Mouse (Mus musculus) CH12.LX (cell line): ENCODE data around the gene Hipk3. TPM values are rescaled to one million over a fixed set of nuclear protein-coding genes. Genes with fewer than 3 reads are reported as not detected.

Experiments
- DNase-seq: peaks from one replicate; pipeline ENCODE4 v3.0.0-alpha.2; 2013; ENCODE audit errors: extremely low read depth
- H3K27ac ChIP-seq: 2 replicates; pipeline ENCODE4 v1.5.1; 2012; ENCODE audit warnings: low read depth, mild to moderate bottlenecking, control low read depth, moderate library complexity; ENCODE audit not compliant: insufficient read depth
- H3K27me3 ChIP-seq: replicated peaks from 2 replicates; pipeline ENCODE3; 2012; ENCODE audit warnings: inconsistent platforms
- H3K36me3 ChIP-seq, 2 experiments: replicated peaks in 1 of 2; 2 replicates each; pipeline versions ENCODE3 to v1.6.1; 2012; ENCODE audit warnings: inconsistent platforms in 1 of 2, low read length in 1 of 2, mild to moderate bottlenecking in 1 of 2, mixed read lengths in 1 of 2, moderate library complexity in 1 of 2; ENCODE audit not compliant: control insufficient read depth in 1 of 2, insufficient read depth in 1 of 2
- H3K4me1 ChIP-seq, 2 experiments: 2 replicates each; pipeline ENCODE4 v1.6.1; 2012; ENCODE audit warnings: inconsistent platforms in 1 of 2, moderate library complexity in 1 of 2; ENCODE audit not compliant: insufficient read depth in 2 of 2, control insufficient read depth in 1 of 2
- H3K4me2 ChIP-seq: 2 replicates; pipeline ENCODE4 v1.6.1; 2012; ENCODE audit warnings: low read depth, mild to moderate bottlenecking, control low read depth; ENCODE audit not compliant: poor library complexity, insufficient read depth, severe bottlenecking
- H3K4me3 ChIP-seq, 3 experiments: fragments of 150-350 bp in 1 of 3; sonication (generic) in 1 of 3; replicated peaks in 1 of 3; 2 replicates each; pipeline versions ENCODE3 to v1.5.1; 2011 to 2012; ENCODE audit warnings: low read depth in 2 of 3, low read length in 2 of 3, mild to moderate bottlenecking in 2 of 3, moderate library complexity in 2 of 3, control low read depth in 1 of 3, improper control_type of control experiment in 1 of 3, inconsistent platforms in 1 of 3, mixed read lengths in 1 of 3; ENCODE audit not compliant: poor library complexity in 1 of 3
- H3K79me2 ChIP-seq: replicated peaks from 2 replicates; pipeline ENCODE4 v1.6.1; 2012; ENCODE audit warnings: mild to moderate bottlenecking, moderate library complexity; ENCODE audit not compliant: control insufficient read depth, poor library complexity, insufficient read depth, severe bottlenecking; ENCODE audit errors: extremely low read depth
- H3K9ac ChIP-seq: 2 replicates; pipeline ENCODE4 v1.6.1; 2012; ENCODE audit warnings: low read depth, mild to moderate bottlenecking, control low read depth, moderate library complexity; ENCODE audit not compliant: insufficient read depth
- H3K9me3 ChIP-seq: replicated peaks from 2 replicates; pipeline ENCODE3; 2012; ENCODE audit warnings: low read length, inconsistent platforms, mixed read lengths
- CHD1 ChIP-seq: IDR thresholded peaks from 2 replicates; pipeline ENCODE4 v1.6.1; 2012; ENCODE audit warnings: low read depth, low read length, improper control_type of control experiment, inconsistent platforms
- CHD2 ChIP-seq: IDR thresholded peaks from 2 replicates; pipeline ENCODE4 v1.6.1; 2011; ENCODE audit warnings: low read length, improper control_type of control experiment
- CTCF ChIP-seq, 2 experiments: IDR thresholded peaks in 1 of 2; conservative IDR thresholded peaks in 1 of 2; 2 replicates each; pipeline ENCODE4 v1.5.1; 2011 to 2012; ENCODE audit warnings: low read depth in 2 of 2, low read length in 2 of 2, improper control_type of control experiment in 1 of 2, inconsistent platforms in 1 of 2, mild to moderate bottlenecking in 1 of 2, moderate library complexity in 1 of 2
- E2F4 ChIP-seq: IDR thresholded peaks from 2 replicates; pipeline ENCODE4 v1.6.1; 2011; ENCODE audit warnings: low read depth, low read length, improper control_type of control experiment; ENCODE audit not compliant: insufficient replicate concordance
- ELF1 ChIP-seq: IDR thresholded peaks from 2 replicates; pipeline ENCODE4 v1.6.1; 2014; ENCODE audit warnings: low read depth, mild to moderate bottlenecking, inconsistent platforms, low read length, improper control_type of control experiment
- EP300 ChIP-seq: IDR thresholded peaks from 2 replicates; pipeline ENCODE4 v1.6.1; 2011; ENCODE audit warnings: low read length, improper control_type of control experiment
- ETS1 ChIP-seq: conservative IDR thresholded peaks from 2 replicates; pipeline ENCODE4 v1.6.1; 2012; ENCODE audit warnings: low read depth, mild to moderate bottlenecking, inconsistent platforms, low read length, improper control_type of control experiment, moderate library complexity
- GABPA ChIP-seq: IDR thresholded peaks from 2 replicates; pipeline ENCODE4 v1.6.1; 2012; ENCODE audit warnings: low read depth, low read length, improper control_type of control experiment, inconsistent platforms; ENCODE audit not compliant: insufficient replicate concordance
- HCFC1 ChIP-seq: IDR thresholded peaks from 2 replicates; pipeline ENCODE4 v1.6.1; 2012; ENCODE audit warnings: low read depth, mild to moderate bottlenecking, inconsistent platforms, low read length, improper control_type of control experiment
- IRF4 ChIP-seq: IDR thresholded peaks from 2 replicates; pipeline ENCODE4 v1.6.1; 2014; ENCODE audit warnings: low read depth, mild to moderate bottlenecking, inconsistent platforms, low read length, improper control_type of control experiment
- KAT2A ChIP-seq: IDR thresholded peaks from 2 replicates; pipeline ENCODE4 v1.6.1; 2012; ENCODE audit warnings: low read length, improper control_type of control experiment, inconsistent platforms; ENCODE audit not compliant: insufficient replicate concordance
- MAZ ChIP-seq: IDR thresholded peaks from 2 replicates; pipeline ENCODE4 v1.6.1; 2012; ENCODE audit warnings: low read depth, mild to moderate bottlenecking, inconsistent platforms, low read length, improper control_type of control experiment, moderate library complexity
- MXI1 ChIP-seq: IDR thresholded peaks from 2 replicates; pipeline ENCODE4 v1.6.1; 2011; ENCODE audit warnings: mild to moderate bottlenecking, low read depth, low read length, improper control_type of control experiment
- NRF1 ChIP-seq: IDR thresholded peaks from 2 replicates; pipeline ENCODE4 v1.6.1; 2014; ENCODE audit warnings: low read depth, mild to moderate bottlenecking, inconsistent platforms, low read length, improper control_type of control experiment, moderate library complexity
- RCOR1 ChIP-seq: conservative IDR thresholded peaks from 2 replicates; pipeline ENCODE4 v1.6.1; 2012; ENCODE audit warnings: low read depth, mild to moderate bottlenecking, inconsistent platforms, low read length, improper control_type of control experiment
- SMC3 ChIP-seq: IDR thresholded peaks from 2 replicates; pipeline ENCODE4 v1.6.1; 2011; ENCODE audit warnings: low read depth, low read length, improper control_type of control experiment
- TBP ChIP-seq: conservative IDR thresholded peaks from 2 replicates; pipeline ENCODE4 v1.6.1; 2011; ENCODE audit warnings: low read depth, low read length, improper control_type of control experiment
- TCF12 ChIP-seq: IDR thresholded peaks from 2 replicates; pipeline ENCODE4 v1.6.1; 2014; ENCODE audit warnings: low read depth, mild to moderate bottlenecking, inconsistent platforms, low read length, improper control_type of control experiment
- UBTF ChIP-seq: IDR thresholded peaks from 2 replicates; pipeline ENCODE4 v1.6.1; 2012; ENCODE audit warnings: low read depth, mild to moderate bottlenecking, inconsistent platforms, low read length, improper control_type of control experiment, moderate library complexity
- USF2 ChIP-seq: conservative IDR thresholded peaks from 2 replicates; pipeline ENCODE4 v1.6.1; 2011; ENCODE audit warnings: low read depth, low read length, improper control_type of control experiment
- ZKSCAN1 ChIP-seq: IDR thresholded peaks from 2 replicates; pipeline ENCODE4 v1.6.1; 2012; ENCODE audit warnings: low read depth, inconsistent platforms, low read length, improper control_type of control experiment, borderline replicate concordance
- ZNF384 ChIP-seq: IDR thresholded peaks from 2 replicates; pipeline ENCODE4 v1.6.1; 2012; ENCODE audit warnings: low read depth, low read length, improper control_type of control experiment, inconsistent platforms
- dilution Hi-C: fragments of 300-500 bp; cut with MboI; formaldehyde crosslinking; loops from 2 replicates; pipeline ENCODE4 v1.14.3; 2020; ENCODE audit warnings: low sequenced_read_pairs; ENCODE audit not compliant: extremely low pct_unique_long_range_greater_than_20kb, extremely low pct_ligation_motif_present
- in situ Hi-C: fragments of 300-500 bp; cut with MboI; formaldehyde crosslinking; loops from 3 replicates; pipeline ENCODE4 v1.14.3; 2019; ENCODE audit warnings: low sequenced_read_pairs, low pct_ligation_motif_present, low pct_unique_long_range_greater_than_20kb, mixed read lengths
- polyA plus RNA-seq: library from polyadenylated mRNA; unstranded; fragments of >175 nt; gene quantifications from 2 replicates; pipeline ENCODE4 v1.2.1, GENCODE M21; 2012; ENCODE audit warnings: low read depth; ENCODE audit not compliant: insufficient read length
- total RNA-seq, 2 experiments: library from RNA; depleted of rRNA; stranded (reverse); fragments of 300-350 nt in 1 of 2; fragments of >200 nt in 1 of 2; gene quantifications; 2 replicates each; pipeline ENCODE4 v1.2.3; 2012 to 2014

The Hipk3 gene
- total and polyA plus RNA-seq, 3 experiments: 14.8 to 19.5 (median 16.9) TPM

GRCm38 (mm10) chr2:104471161-104471560 is 23.1 kb downstream of the Hipk3 start:
- no peak overlapping the region for H3K4me3 ChIP-seq
- peaks cover 8 to 36% of the 10 kb centered on the region in 2 experiments for H3K36me3 ChIP-seq
- no peaks in the 10 kb centered on the region for H3K9me3 ChIP-seq
- DNase-seq: no peak
- peaks cover 0 to 10% of the 10 kb centered on the region in 2 experiments; a peak in 1 of 4 replicates for H3K4me1 ChIP-seq
- dilution Hi-C loops: no loop called here
- H3K27me3 ChIP-seq: no peaks in the 10 kb centered on the region
- H3K27ac ChIP-seq: no peak overlapping the region
- no peak for TF ChIP-seq E2F4
- no peak for TF ChIP-seq CHD1
- no peak for TF ChIP-seq HCFC1
- no peak for TF ChIP-seq EP300
- no peak for TF ChIP-seq TBP
- TF ChIP-seq ZNF384: no peak
- no peak for TF ChIP-seq CTCF (conservative IDR thresholded peaks at IDR 0.05 in 1 of 2, IDR thresholded peaks at IDR 0.05 in 1 of 2; ENCODE audit: low read depth in 2 of 2, low read length in 2 of 2)
- no peak for TF ChIP-seq CHD2
- TF ChIP-seq IRF4: no peak
- no peak for TF ChIP-seq USF2
- TF ChIP-seq MAZ: no peak
- TF ChIP-seq, all 38 proteins: peak for 0
- Histone ChIP-seq H3K79me2 (peaks cover 21% of the 10 kb centered on the region), H3K4me2 (no peak overlapping the region), H3K9ac (no peak overlapping the region)
- in situ Hi-C loops: no loop called here

DNA sequence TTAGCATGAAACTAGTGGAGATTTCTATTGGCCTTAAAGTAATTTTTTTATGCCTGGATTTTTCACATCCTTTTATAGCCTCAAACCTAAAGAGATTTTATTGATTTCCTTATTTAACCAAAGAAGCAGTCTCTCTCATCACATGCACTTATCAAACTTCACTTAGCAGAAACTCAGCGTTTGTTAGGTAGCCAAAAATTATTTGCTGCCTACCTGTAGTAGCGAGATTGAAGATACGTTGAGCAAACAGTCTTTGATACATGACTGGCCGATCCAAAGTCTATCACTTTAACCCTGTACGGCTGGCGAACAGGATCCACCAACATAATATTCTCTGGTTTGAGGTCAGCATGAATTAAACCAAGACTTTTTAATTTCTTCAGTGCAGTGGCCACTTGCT is 23.7 kb downstream of the Hipk3 start:
- TF ChIP-seq UBTF: no peak
- TF ChIP-seq TCF12: no peak
- no peak for TF ChIP-seq CHD2
- TF ChIP-seq KAT2A: no peak
- TF ChIP-seq NRF1: no peak
- TF ChIP-seq RCOR1: no peak
- no peak for TF ChIP-seq ETS1
- no peak for TF ChIP-seq TBP
- no peak for TF ChIP-seq ELF1
- no peak for TF ChIP-seq MXI1
- no peak for TF ChIP-seq IRF4
- no peak for TF ChIP-seq GABPA
- TF ChIP-seq EP300: no peak
- TF ChIP-seq ZKSCAN1: no peak
- no peak for TF ChIP-seq SMC3
- peaks cover 0 to 10% of the 10 kb centered on the region in 2 experiments; a peak in 1 of 4 replicates for H3K4me1 ChIP-seq
- dilution Hi-C loops: no loop called here
- H3K36me3 ChIP-seq: peaks cover 8 to 39% of the 10 kb centered on the region in 2 experiments
- in situ Hi-C loops: no loop called here
- no peaks in the 10 kb centered on the region for H3K27me3 ChIP-seq
- H3K9ac ChIP-seq: no peak overlapping the region
- peaks cover 21% of the 10 kb centered on the region for H3K79me2 ChIP-seq
- no peak overlapping the region for H3K27ac ChIP-seq
- no peak overlapping the region for H3K4me3 ChIP-seq
- H3K4me2 ChIP-seq: no peak overlapping the region
- no peak for DNase-seq
- no peaks in the 10 kb centered on the region for H3K9me3 ChIP-seq
